Mouse (Mus musculus): ENCODE results near the gene Vps13d.

Vps13d gene

DNA sequence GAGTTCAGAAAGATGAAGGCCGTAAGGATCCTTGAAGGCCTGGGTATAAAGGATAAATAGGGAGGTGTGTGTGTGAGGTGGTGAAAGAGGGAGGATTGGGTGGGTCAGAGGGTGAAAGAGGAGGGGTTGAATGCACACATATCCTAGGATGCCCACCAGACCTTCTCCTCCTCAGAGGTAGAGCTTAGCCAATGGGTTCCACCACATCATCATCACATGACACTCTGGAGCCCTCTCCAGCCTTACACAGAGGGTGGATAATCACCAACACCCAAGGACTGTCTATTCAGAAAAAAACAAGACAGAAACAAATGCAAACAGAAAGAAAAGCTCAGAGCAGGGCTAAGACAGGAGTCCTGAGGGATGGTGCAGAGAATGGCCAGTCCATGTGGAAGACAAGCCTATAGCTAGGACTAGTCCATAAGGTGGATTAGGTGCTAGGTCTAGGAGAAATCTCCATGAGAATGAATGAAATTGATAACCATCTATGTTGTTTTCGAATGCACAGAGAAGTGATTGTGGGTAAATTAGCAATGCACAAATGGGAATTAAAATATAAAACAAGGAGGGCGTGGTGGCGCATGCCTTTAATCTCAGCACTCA, 188.8 kb downstream of the Vps13d start:
- no peak for DNase-seq (ENCODE audit: low spot score)

DNA sequence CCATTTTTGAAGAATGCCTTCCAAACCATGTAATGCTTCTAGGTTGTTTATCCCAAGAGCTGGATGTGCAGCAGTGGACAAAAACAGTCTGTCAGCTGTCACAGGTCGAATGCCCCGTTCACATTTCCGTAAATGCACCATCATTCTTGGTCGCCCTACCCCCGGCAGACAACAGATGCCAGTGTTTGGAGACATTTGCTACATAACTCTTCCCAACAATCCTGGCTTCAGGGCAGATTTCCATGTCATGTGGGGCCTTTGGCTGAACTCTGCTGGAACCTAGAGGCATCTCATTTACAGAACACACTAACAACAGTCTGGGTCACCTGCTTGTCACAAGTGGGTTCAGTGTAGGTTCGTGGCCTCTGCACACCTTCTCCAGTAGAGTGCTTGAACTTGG, 190.6 kb downstream of the Vps13d start:
- DNase-seq (ENCODE audit: low spot score), result no peak

DNA sequence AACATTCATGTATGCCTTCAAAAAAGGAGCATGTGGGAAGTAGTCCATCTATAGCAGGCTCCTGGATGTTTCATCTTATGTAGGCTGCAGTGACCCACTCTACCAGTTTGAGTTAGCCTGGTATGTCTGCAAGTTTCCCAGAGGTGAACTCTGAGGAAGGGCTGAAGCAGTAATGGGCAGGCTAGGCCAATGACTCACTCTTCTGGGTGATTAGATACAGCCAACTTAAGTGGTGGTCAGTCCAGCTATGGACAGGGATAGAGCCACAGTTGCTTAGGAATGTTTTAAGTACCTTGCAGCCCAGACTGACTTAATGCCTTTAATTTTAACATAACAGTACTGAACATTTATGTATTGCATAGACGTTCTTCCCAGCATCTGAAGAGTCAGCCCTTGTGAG, 192.1 kb downstream of the Vps13d start:
- DNase-seq (ENCODE audit: low spot score), result no peak

DNA sequence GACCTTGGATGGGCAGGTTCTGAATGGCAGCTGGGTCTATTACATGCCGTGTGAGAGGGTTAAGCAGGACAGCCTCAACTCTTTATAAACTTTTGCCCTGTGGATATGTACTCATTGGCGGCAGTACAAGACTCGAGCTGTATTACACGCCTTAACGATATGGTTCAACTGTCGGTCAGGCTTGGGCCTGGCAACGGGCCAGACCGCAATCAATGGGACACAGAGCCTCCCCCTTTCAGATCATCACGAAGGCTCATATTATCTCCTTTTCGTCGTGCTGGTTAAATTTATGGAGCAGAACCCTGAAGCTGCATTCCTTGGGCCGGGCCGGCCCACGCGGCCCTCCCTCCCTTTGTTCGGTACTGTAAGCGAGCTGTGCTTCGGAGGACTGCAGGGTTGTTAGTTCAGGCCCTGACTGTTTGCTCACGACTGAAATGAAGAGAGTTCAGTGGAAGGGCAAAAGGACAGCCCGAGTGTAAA, 194.9 kb downstream of the Vps13d start:
- no peak for DNase-seq (ENCODE audit: low spot score)

DNA sequence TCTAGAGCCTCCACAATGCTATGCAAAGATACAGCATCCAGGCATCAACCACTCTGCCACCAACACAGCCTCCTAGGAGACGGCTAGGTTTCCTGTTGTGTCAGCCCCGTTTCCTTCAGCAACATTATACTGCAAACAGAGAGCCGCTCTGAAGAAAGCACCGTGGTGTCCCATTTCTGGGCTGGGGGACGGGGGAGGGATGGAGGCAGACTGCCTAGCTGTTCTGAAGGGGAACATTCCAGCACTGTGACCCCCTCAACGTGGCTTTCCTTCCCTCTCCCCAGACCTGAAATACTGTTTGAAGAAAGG, 195.3 kb downstream of the Vps13d start:
- DNase-seq (ENCODE audit: low spot score), result no peak

DNA sequence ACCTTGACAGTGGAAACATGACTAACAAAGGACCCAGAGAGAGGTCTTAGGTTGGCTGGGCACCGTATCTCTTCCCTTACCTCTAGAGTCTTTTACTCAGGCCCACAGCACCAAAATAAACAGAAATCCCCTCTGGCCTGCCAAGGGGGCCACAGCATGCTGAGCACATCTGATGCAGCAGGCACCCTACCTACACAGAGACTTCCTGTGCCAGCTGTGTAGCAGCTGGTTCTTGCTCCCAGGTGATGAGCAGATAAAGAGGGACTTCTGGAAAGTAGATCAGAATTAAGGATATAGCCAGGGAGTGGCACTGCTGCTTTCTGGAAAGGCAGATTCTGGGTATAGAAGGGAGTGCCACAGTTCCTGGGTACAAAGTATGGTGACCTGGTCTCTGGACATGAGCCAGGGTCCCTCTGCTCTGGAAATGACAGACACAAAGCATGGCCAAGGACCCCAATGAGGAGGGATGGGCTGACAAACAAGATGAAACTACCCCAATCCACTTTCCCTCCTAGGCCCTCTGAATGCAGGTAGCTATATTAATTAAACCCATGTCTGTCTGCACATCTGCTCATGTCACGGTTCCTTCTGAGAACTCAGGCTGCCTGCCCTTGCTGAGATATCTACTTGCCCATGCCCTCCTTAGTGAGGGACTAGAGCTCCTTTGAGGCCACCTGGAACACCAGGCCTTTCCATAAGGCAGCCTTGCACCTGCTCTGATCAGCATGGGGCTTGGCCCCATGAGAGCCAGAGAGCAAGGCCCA, 195.8 kb downstream of the Vps13d start:
- DNase-seq (ENCODE audit: low spot score), result no peak

DNA sequence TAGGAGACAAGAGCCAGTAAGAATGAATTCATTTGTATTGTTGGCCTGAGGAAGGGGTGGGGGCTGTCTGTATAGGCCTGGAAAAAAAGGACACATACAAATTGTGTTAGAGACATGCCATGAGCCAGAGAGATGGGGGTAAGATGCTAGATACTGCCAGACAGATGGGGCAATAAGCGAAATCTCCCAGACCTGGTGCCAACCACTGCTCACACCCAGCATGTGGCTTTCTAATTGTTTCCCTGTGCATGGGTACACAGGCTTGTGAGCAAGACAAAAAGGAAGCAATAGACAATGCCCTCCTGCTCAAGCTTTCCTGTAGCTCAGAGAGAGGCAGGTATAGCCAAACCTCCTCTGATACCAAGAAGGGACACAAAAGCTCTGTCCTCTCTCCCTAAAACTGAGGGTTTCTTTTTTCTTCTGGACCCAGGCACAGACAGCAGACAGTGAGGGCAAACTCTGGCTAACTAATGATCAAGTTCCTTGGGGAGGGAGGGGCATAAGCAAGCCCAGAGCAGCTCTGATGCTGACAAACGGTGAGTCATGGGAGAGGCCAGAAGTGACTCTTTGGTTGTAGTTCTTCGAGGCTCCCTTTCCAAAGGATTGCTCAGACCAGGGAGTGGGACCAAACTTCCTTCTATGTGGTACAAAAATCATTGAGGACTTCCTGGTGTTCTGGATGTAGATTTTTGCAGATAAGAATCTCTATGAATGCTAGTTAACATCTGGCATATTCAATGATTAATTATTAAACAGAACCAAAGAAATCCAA, 196.7 kb downstream of the Vps13d start:
- DNase-seq (ENCODE audit: low spot score), result no peak

DNA sequence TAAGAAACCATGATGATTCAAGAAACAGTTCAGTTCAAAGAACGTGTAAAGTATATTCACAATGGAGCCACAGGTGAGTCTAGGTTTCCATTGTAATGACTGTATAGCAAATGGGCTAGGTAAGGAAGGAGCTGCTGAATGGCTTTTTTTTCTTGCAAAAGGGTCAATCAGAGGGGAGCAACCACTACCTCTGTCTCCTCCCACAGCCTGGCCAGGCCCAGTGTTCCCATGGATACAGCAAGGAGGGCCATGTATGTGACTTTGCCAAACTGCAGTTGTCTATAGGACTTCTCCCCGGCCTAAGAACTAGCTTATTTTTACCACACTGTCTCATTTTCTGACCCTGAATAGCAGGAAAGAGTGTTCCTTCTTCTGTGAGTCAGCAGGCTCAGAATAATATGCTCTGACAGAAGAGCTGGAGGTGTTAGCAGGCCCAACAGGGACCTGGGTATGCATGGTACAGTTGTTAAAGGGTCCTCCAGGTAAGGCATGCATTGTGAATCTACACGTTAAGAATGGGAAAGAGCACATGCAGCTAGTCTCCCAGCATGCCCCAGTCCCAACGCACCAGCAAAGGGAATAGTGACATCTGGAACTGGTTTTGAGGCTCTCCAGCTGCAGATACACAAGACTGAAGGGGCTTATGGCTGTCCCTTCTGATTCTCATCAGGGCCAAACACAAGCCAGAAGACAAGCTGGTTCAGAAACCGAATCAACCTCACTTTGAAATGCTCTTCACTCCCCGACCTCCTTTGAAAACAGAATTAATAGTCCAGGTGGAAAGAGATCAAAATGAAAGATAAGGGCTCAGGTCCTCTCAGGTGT, 197.6 kb downstream of the Vps13d start:
- no peak for DNase-seq (ENCODE audit: low spot score)

DNA sequence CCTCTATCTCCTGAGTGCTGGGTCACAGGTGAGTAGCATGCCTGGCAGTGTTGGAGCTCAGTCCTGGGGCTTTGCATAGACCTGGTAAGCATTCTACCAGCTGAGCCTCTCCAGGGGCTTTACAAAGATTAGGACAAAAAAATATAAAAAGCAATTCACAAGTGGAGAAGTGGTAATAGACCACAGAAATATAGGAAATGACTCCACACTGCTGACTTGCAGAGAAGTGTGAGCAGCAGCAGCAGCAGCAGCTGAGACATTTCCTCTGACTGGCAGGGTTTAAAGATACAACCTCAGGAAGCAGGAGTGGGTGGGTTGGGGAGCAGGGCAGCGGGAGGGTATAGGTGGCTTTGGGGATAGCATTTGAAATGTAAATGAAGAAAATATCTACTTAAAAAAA, 199.0 kb downstream of the Vps13d start:
- no peak for DNase-seq (ENCODE audit: low spot score)

DNA sequence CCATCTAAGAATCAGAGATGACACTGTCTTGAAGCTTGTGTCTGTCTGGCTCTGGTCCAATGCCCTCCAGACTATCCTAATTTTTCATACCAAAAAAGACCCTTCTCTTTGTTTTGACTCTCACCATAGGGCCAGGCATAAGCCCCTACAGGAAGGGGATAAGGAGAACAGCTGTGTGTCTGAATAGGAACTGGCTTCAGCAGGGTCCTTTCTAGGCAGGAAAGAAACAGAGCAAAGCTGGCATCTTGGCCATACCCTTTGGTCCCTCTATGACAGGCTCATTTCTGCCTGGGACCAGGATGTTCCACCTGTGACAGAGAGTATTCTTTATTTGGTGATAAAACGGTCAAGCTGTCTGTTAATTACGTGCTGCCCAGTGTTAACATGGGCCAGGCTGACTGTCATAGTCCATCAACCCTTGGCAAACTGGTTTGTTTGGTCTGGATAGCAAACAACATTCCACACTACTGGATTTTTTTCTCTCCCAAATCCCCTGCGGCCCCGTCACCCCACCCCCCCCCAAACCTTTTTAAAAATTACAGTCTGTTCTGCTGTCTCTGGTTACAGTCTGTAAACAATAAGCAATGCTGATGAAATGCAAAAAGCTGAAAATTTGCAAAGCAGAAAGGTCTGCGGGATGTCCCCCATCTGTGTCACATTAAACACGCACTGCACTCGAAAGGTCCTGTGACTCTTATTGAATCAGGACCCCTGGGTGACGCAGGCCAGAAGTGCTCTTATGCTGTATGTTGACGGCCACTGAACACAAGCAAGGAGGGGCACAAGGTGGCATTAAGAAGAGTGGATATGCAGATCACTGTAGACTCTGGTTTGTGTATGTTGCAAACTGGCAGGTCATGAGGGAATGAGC, 201.5 kb downstream of the Vps13d start:
- no peak for DNase-seq (ENCODE audit: low spot score)

DNA sequence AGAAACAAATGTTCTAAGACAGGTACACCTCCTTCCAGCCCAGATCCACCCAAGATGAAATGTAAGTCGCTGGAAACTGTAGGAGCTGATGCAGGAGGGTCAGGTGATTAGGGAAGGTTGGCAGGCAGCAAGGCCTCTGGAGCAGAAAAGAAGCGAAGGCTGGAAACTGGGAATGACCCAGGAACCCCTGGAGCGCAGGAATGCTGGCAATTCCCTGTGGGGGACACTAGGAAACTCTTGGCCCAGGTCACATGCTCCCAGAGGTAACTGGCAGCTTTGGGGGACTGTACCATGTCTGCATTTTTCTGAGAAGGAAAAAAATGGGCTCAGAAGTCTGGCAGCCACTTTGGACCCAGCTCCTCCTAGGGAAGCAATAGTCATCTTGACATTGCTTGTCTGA, 202.4 kb downstream of the Vps13d start:
- no peak for DNase-seq (ENCODE audit: low spot score)

DNA sequence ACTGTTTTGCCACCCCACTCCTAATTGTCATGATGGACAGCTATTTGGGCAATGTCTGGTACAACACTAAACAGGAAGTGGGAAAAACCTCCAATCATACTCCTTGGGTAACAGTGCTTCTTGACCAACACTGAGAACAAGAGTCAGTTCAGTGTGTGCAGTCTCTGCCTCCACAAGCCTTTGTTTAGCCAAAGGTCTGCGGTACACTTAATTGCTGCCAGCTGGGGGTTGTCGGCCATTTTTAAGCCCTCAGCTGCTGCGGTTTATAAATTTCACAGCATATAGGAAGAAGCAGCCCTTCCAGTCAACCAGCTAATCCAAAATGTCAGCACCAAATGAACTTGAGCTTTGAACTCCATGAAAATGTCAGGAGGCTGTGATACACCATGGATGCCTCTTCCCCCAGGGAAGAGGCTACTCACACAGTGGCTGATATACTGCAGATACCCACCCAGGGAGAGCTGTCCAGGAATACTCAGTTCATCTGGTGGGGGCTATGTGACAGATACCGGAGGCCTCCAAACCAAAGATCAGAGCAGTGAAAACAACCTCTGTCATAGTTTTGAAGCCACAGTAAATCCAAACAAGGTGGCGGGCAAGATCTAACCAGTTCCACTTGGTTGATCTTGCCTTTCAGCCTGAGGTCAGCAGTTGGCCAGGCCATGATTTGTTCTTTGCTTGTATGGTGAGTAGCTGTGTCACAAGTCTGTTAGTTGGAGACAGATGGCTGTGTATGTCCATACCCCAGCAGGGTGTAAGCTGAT, 206.2 kb downstream of the Vps13d start:
- DNase-seq (ENCODE audit: low spot score), result no peak

DNA sequence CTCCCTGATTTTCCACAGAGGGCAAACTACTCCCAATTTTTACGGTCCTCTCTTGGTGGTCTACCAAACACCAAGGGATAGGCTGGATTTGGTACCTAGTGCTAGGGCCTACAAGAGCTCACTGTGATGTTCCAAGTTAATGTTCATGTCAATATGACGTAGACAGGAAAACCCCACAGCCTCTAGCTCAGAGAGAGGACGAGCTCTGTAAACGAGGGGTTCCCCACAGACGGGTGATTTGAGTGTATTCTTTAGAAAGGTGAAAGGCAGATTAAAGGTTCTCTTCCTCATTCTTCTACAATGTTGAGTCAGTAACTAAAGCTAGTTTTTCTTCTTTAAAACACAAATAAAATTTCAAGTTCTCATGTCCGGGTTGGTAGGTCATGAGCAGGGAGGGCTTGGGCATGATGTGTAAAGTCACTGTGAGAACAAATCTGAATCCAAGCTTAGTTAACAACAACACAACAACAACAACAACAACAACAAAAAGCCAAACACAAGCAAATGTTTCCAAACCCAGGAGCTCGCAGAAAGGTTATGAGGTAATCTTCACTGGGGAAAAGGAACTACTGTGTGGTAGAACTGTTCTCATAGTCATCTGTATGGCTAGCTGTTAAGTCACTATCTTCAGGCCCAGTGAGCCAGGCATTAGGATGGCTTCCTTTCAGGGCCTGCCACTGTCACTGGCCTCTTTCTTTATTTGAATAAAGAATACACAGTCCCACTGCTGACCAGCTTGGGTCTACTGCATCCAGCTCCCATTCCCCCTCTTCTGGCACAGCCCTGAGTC, 208.6 kb downstream of the Vps13d start:
- no peak for DNase-seq (ENCODE audit: low spot score)

DNA sequence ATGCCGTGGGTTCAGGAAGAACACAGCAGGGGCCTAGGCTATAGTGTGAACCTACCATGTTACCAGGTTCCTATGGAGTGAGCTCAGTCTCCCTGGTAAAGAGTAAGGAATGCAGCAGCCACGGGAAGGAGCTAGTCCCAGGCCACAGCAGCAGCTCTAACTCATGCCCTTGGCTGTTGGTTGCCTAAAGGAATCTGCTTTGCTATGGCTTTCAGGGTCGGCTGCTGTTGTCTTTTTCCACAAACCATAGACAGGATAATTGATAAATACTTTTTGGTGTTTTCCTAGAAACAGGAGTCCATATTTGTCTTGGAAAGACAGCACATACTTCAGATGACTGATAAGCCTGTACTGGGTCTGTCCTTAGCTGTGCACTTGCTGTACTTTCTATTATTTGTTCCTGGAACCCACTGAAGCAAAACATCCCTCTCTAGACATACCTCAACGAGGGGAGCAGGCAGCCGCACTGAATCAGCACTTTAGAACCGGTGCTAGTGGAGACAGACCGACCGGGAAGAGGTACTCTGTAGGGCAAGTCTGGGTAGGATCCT, 210.9 kb downstream of the Vps13d start:
- DNase-seq (ENCODE audit: low spot score), result no peak

DNA sequence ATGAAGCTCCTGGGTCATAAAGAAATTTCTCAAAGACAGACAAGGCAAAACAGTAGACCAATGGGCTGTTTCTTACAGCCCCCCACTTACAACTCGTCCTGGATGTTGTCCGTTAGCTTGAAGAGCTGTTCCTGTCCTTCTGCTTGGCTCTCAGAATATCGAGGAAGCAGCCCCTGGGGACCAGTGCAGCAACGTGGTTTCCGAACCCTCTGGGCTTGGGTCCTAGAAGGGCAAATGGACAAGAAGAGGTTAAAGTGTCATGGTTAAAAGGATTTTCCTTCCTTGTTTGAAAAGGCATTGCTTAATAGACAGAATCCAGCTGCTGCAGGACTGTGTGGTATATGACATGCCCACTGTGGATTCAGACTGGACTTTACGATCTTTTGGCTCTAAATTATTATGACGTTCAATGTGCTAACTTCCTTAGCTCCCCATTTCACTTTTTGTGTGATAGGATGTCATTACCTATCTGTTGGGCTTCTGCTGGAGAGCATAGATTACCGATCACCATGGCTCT, 211.5 kb downstream of the Vps13d start:
- no peak for DNase-seq (ENCODE audit: low spot score)

DNA sequence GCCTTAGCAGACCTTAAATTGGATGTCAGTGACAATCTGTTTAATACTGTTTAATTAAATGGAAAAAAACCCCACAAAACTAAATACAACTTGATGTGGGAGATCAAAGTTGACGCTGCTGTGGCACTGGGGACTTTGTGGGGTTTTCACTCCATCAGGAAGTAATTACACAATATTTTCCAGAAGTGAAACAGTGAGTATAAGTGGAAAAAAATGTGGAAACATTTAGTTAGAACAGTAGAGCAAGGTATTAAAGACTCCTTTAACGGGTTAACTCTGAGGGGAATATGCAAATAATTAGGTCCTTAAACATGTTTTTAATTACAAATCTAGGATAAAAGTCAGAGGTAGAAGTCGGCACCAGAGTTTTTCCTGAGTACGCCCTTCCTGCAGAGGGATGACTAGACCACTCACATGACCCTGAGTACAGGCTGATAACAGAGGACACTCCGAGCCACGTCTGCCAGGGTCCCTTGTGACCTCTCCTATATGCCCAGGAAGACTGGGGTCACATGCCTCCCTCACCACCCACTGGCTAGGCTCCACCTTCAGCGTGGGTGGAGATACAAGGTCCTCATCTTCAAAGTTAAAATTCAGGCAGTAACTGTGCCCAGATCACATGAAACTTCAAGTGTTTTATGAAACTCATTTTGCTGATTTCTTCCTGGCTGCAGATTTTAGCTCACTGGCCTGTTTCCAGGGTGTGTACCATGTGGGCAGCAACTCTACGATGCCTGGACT, 213.8 kb downstream of the Vps13d start:
- no peak for DNase-seq (ENCODE audit: low spot score)

DNA sequence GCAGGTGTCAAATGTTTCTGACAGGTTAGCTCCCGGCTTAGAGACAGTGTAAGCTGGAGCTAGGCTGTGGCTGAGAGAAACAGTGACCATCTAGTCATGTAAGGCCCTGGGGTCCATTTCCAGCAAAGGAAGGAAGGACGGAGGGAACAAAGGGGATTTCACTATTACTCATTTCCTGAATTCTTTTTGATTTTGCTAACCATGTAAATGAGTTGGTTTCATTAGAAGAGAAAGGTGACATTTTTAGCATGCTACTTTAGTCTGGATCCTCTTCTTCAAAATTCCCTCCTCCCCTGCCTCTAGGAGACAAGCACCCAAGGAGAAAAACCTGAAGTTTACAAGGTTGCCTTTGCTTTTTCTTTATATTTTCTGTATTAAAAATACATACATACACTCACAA, 214.7 kb downstream of the Vps13d start:
- DNase-seq (ENCODE audit: low spot score), result no peak

DNA sequence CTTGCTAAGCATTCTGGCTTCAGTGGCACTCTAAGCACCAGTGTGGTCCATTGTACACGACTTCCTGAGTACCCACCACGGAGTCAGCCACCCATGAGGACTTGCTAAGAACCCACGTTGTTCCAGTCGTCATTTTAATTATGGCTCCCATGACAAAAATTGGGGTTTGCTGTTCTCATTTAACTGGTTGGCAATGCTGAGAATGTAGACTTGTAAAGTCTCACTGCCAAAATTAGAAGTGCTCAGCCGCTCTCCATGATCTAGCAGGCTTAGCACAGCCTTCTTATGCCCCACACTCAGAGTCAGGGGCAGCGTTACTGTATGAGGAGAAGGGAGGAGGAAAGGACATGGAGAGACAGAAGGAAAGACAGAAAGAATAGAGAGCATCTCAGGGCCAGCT, 216.8 kb downstream of the Vps13d start:
- DNase-seq (ENCODE audit: low spot score), result no peak

DNA sequence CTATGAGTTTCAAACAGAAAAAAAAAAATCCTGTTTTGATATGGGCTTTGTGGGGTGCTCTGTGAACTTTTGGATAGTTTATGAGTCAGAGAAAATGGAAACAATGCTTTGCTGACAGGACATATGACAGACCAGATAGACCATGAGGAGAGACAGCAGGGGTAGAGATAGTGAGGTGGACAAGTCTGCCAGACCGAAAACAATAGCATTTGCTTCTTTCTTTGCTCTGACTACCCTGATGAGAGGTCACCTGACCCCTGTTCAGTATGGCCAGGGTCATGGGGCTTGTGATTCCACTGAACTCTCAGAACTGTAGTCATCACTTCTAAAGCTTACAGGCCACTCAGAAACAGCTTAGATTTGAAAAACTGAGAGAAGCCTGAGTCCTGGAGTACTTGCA, 217.7 kb downstream of the Vps13d start:
- DNase-seq (ENCODE audit: low spot score), result no peak
